Mouse (Mus musculus) hindbrain, embryonic 12.5 days (tissue): ENCODE measurements around the gene Gm45208. TPM values are rescaled to one million over a fixed set of nuclear protein-coding genes. Genes with fewer than 3 reads are reported as not detected.
"Not testable (repeated sequence)": the region's sequence is repeated elsewhere in the genome, so short reads cannot be mapped to it uniquely, and the experiment has no call there.

Experiments
- ATAC-seq: fragments of 200-750 bp; cut with Nextera tagmentation; 2 replicates; pipeline ENCODE4 v1.8.0; 2017; ENCODE audit warnings: moderate TSS enrichment; ENCODE audit not compliant: low FRiP score
- H3K27ac ChIP-seq: fragments of 300-500 bp; sonication (generic); 2 replicates; pipeline ENCODE4 v1.5.1; 2016; ENCODE audit warnings: mild to moderate bottlenecking
- H3K27me3 ChIP-seq: fragments of 300-500 bp; sonication (generic); 2 replicates; pipeline ENCODE4 v1.6.1; 2016; ENCODE audit warnings: mild to moderate bottlenecking
- H3K36me3 ChIP-seq: fragments of 300-500 bp; sonication (generic); 2 replicates; pipeline ENCODE4 v1.6.1; 2016; ENCODE audit warnings: mild to moderate bottlenecking
- H3K4me1 ChIP-seq: fragments of 300-500 bp; sonication (generic); 2 replicates; pipeline ENCODE4 v1.6.1; 2016
- H3K4me2 ChIP-seq: fragments of 300-500 bp; sonication (generic); replicated peaks from 2 replicates; pipeline ENCODE4 v1.6.1; 2016; ENCODE audit warnings: mild to moderate bottlenecking
- H3K4me3 ChIP-seq: fragments of 300-500 bp; sonication (generic); 2 replicates; pipeline ENCODE4 v1.5.1; 2016; ENCODE audit warnings: mild to moderate bottlenecking
- H3K9ac ChIP-seq: fragments of 300-500 bp; sonication (generic); 2 replicates; pipeline ENCODE4 v1.6.1; 2016; ENCODE audit warnings: mild to moderate bottlenecking, moderate library complexity
- H3K9me3 ChIP-seq: fragments of 300-500 bp; sonication (generic); replicated peaks from 2 replicates; pipeline ENCODE4 v1.6.1; 2016; ENCODE audit warnings: mild to moderate bottlenecking
- WGBS: fragments of 180-500 bp; shearing (Covaris S2); methylation state at CpG from one replicate; pipeline ENCODE4 v1.1.7; 2016; 5-methylcytosine and 5-hydroxymethylcytosine counted together
- polyA plus RNA-seq: library from polyadenylated mRNA; unstranded; fragments of >200 nt; fragmentation: Nextera tagmentation; extraction: Ambion mirVana; gene quantifications from 2 replicates; pipeline ENCODE4 v1.2.1, GENCODE M21; 2016

Gm45208 gene
- polyA plus RNA-seq, 1 experiment from 2014 or later = 1.7 TPM

GRCm38 (mm10) chrX:7728922-7729265 lies 6.8 kb downstream of the Gm45208 start:
- Histone ChIP-seq H3K9ac (peak overlapping the region; percentile 55), H3K4me2 (peak overlapping the region; percentile 56), H3K27me3 (no peaks in the 10 kb centered on the region), H3K9me3 (no peaks in the 10 kb centered on the region), H3K4me3 (peak overlapping the region; percentile 41), H3K4me1 (peaks cover 4% of the 10 kb centered on the region; the same call in 1 of the 2 replicates), H3K36me3 (peaks cover 14% of the 10 kb centered on the region), H3K27ac (no peak overlapping the region)
- WGBS = 33% methylated on average over 4 of the region's 4 CpGs
- no peak; the same call in 1 of the 2 replicates for ATAC-seq

GRCm38 (mm10) chrX:7733571-7734156 lies 11.6 kb downstream of the Gm45208 start:
- 38% methylated on average over 24 of the region's 26 CpGs for WGBS
- no peak overlapping the region for H3K27ac ChIP-seq
- H3K27me3 ChIP-seq = no peaks in the 10 kb centered on the region
- ATAC-seq = no peak
- H3K36me3 ChIP-seq = peaks cover 11% of the 10 kb centered on the region; the same call in 1 of the 2 replicates
- no peak overlapping the region for H3K9ac ChIP-seq
- no peaks in the 10 kb centered on the region for H3K9me3 ChIP-seq
- H3K4me1 ChIP-seq = peaks cover 4% of the 10 kb centered on the region; the same call in 1 of the 2 replicates
- H3K4me3 ChIP-seq = no peak overlapping the region
- no peak overlapping the region for H3K4me2 ChIP-seq

GRCm38 (mm10) chrX:7739336-7740081 lies 17.5 kb downstream of the Gm45208 start:
- Histone ChIP-seq H3K36me3 (0 out of 2 replicates have a peak, but pooled peaks cover 11% of the 10 kb centered on the region), H3K9ac (no peak overlapping the region), H3K4me2 (no peak overlapping the region), H3K27ac (no peak overlapping the region), H3K4me3 (no peak overlapping the region), H3K9me3 (no peaks in the 10 kb centered on the region), H3K4me1 (no peaks in the 10 kb centered on the region), H3K27me3 (no peaks in the 10 kb centered on the region)
- no peak for ATAC-seq
- 69% methylated on average over 14 of the region's 14 CpGs for WGBS

- Histone ChIP-seq H3K27me3 (no peaks in the 10 kb centered on the region), H3K4me2 (no peak overlapping the region), H3K9me3 (no peaks in the 10 kb centered on the region), H3K36me3 (0 out of 2 replicates have a peak, but pooled peaks cover 11% of the 10 kb centered on the region), H3K27ac (no peak overlapping the region), H3K4me1 (no peaks in the 10 kb centered on the region), H3K4me3 (no peak overlapping the region), H3K9ac (no peak overlapping the region)
- ATAC-seq = no peak
- WGBS = 65% methylated on average over 10 of the region's 10 CpGs
Measured at GRCm38 (mm10) chrX:7740082-7740819, 18.2 kb downstream of the Gm45208 start.

GRCm38 (mm10) chrX:7741103-7741502 lies 19.1 kb downstream of the Gm45208 start:
- no peaks in the 10 kb centered on the region for H3K4me1 ChIP-seq
- H3K36me3 ChIP-seq = 0 out of 2 replicates have a peak, but pooled peaks cover 11% of the 10 kb centered on the region
- no peak overlapping the region for H3K9ac ChIP-seq
- H3K9me3 ChIP-seq = no peaks in the 10 kb centered on the region
- no peak overlapping the region for H3K27ac ChIP-seq
- 79% methylated on average over 5 of the region's 5 CpGs for WGBS
- no peak for ATAC-seq
- no peaks in the 10 kb centered on the region for H3K27me3 ChIP-seq
- H3K4me3 ChIP-seq = no peak overlapping the region
- no peak overlapping the region for H3K4me2 ChIP-seq

- H3K4me2 ChIP-seq = no peak overlapping the region
- H3K4me3 ChIP-seq = no peak overlapping the region
- ATAC-seq = no peak
- no peak overlapping the region for H3K9ac ChIP-seq
- no peaks in the 10 kb centered on the region for H3K4me1 ChIP-seq
- H3K27ac ChIP-seq = no peak overlapping the region
- no peaks in the 10 kb centered on the region for H3K9me3 ChIP-seq
- WGBS = 47% methylated on average over 5 of the region's 5 CpGs
- H3K27me3 ChIP-seq = no peaks in the 10 kb centered on the region
- H3K36me3 ChIP-seq = no peaks in the 10 kb centered on the region
Measured at GRCm38 (mm10) chrX:7743470-7743869, 21.4 kb downstream of the Gm45208 start.

- 56% methylated on average over 1 of the region's 1 CpGs for WGBS
- ATAC-seq = no peak
Measured at GRCm38 (mm10) chrX:7744940-7745339, 22.9 kb downstream of the Gm45208 start.

GRCm38 (mm10) chrX:7745429-7745828 lies 23.4 kb downstream of the Gm45208 start:
- H3K9ac ChIP-seq = no peak overlapping the region
- H3K4me1 ChIP-seq = 0 out of 2 replicates have a peak, but pooled peaks cover 3% of the 10 kb centered on the region
- no peak overlapping the region for H3K27ac ChIP-seq
- no peaks in the 10 kb centered on the region for H3K9me3 ChIP-seq
- no peaks in the 10 kb centered on the region for H3K27me3 ChIP-seq
- WGBS = 92% methylated on average over 8 of the region's 8 CpGs
- no peak for ATAC-seq
- H3K36me3 ChIP-seq = no peaks in the 10 kb centered on the region
- no peak overlapping the region for H3K4me2 ChIP-seq
- no peak overlapping the region for H3K4me3 ChIP-seq

More at GRCm38 (mm10) chrX:7744940-7745339, 22.9 kb downstream of the Gm45208 start:
- 0 out of 2 replicates have a peak, but pooled peaks cover 2% of the 10 kb centered on the region for H3K4me1 ChIP-seq
- no peak overlapping the region for H3K4me2 ChIP-seq
- H3K9me3 ChIP-seq = no peaks in the 10 kb centered on the region
- H3K27ac ChIP-seq = no peak overlapping the region
- H3K36me3 ChIP-seq = no peaks in the 10 kb centered on the region
- no peak overlapping the region for H3K4me3 ChIP-seq
- no peak overlapping the region for H3K9ac ChIP-seq
- H3K27me3 ChIP-seq = no peaks in the 10 kb centered on the region

GRCm38 (mm10) chrX:7750432-7751116 lies 28.5 kb downstream of the Gm45208 start, which contains the start of gene Ccdc120:
Ccdc120 (minus strand) TSS chrX:7750905.
- Histone ChIP-seq H3K4me3 (peak within 1 kb of the TSS; percentile 63), H3K27me3 (no peaks in the 10 kb centered on the region), H3K4me2 (peak within 1 kb of the TSS; percentile 52), H3K27ac (no peak within 1 kb of the TSS), H3K4me1 (0 out of 2 replicates have a peak, but pooled peaks cover 3% of the 10 kb centered on the region), H3K9ac (peak within 1 kb of the TSS; percentile 76), H3K9me3 (no peaks in the 10 kb centered on the region), H3K36me3 (no peaks in the 10 kb centered on the region)
- peak; percentile 88 for ATAC-seq
- 11% methylated on average over 44 of the region's 56 CpGs for WGBS

- not testable (repeated sequence) for H3K27ac ChIP-seq, H3K9me3 ChIP-seq, H3K4me2 ChIP-seq, H3K36me3 ChIP-seq, H3K27me3 ChIP-seq, H3K9ac ChIP-seq, H3K4me3 ChIP-seq, H3K4me1 ChIP-seq
- 0 out of 2 replicates have a peak, but pooled peaks have one; percentile 47 for ATAC-seq
- WGBS = 13% methylated on average over 3 of the region's 3 CpGs
Measured at GRCm38 (mm10) chrX:7753627-7754026, 31.6 kb downstream of the Gm45208 start.

- Histone ChIP-seq H3K9ac (peak within 1 kb of the TSS; percentile 69), H3K9me3 (no peaks in the 10 kb centered on the region), H3K4me3 (peak within 1 kb of the TSS; percentile 62), H3K4me1 (peaks cover 17% of the 10 kb centered on the region; the same call in 1 of the 2 replicates), H3K4me2 (peak within 1 kb of the TSS; percentile 67), H3K27me3 (no peaks in the 10 kb centered on the region), H3K27ac (peak within 1 kb of the TSS; percentile 70), H3K36me3 (peaks cover 7% of the 10 kb centered on the region; the same call in 1 of the 2 replicates)
- 27% methylated on average over 33 of the region's 38 CpGs for WGBS
- peak; percentile 95 for ATAC-seq
Measured at GRCm38 (mm10) chrX:7762137-7762920, 40.3 kb downstream of the Gm45208 start, which contains the start of gene Tfe3. Tfe3 (plus strand) TSS chrX:7762560.
